Mouse (Mus musculus) forebrain, embryonic 16.5 days (tissue): Measurements from ENCODE around the gene Tbc1d17. TPM values are rescaled to one million over a fixed set of nuclear protein-coding genes. Genes with fewer than 3 reads are reported as not detected.
A peak's percentile ranks its signal among the peaks of the same experiment; 100 is the strongest.

Source experiments
- ATAC-seq: fragments of 200-750 bp; cut with Nextera tagmentation; 2 replicates; pipeline ENCODE4 v1.8.0; 2017; ENCODE audit warnings: mild to moderate bottlenecking, moderate library complexity
- H3K27ac ChIP-seq: fragments of 300-500 bp; sonication (generic); 2 replicates; pipeline ENCODE4 v1.5.1; 2014; ENCODE audit warnings: low read length, control low read depth
- H3K27me3 ChIP-seq: fragments of 300-500 bp; sonication (generic); replicated peaks from 2 replicates; pipeline ENCODE4 v1.6.1; 2014; ENCODE audit warnings: low read length; ENCODE audit not compliant: control insufficient read depth, insufficient read depth
- H3K36me3 ChIP-seq: fragments of 300-500 bp; sonication (generic); 2 replicates; pipeline ENCODE4 v1.6.1; 2014; ENCODE audit not compliant: control insufficient read depth, insufficient read depth
- H3K4me1 ChIP-seq: fragments of 300-500 bp; sonication (generic); replicated peaks from 2 replicates; pipeline ENCODE4 v1.6.1; 2014; ENCODE audit warnings: low read length; ENCODE audit not compliant: control insufficient read depth, insufficient read depth
- H3K4me2 ChIP-seq: fragments of 300-500 bp; sonication (generic); 2 replicates; pipeline ENCODE4 v1.6.1; 2014; ENCODE audit warnings: mild to moderate bottlenecking, low read length, control low read depth
- H3K4me3 ChIP-seq: fragments of 300-500 bp; sonication (generic); replicated peaks from 2 replicates; pipeline ENCODE4 v1.5.1; 2014; ENCODE audit warnings: mild to moderate bottlenecking, low read length, control low read depth
- H3K9ac ChIP-seq: fragments of 300-500 bp; sonication (generic); replicated peaks from 2 replicates; pipeline ENCODE4 v1.6.1; 2014; ENCODE audit warnings: low read depth, low read length, control low read depth
- H3K9me3 ChIP-seq: fragments of 300-500 bp; sonication (generic); 2 replicates; pipeline ENCODE4 v1.6.1; 2016; ENCODE audit warnings: low read length; ENCODE audit not compliant: control insufficient read depth
- WGBS: fragments of 180-500 bp; shearing (Covaris S2); extraction: QIAGEN DNeasy Blood & Tissue Kit; methylation state at CpG from one replicate; pipeline ENCODE4 v1.1.7; 2014; 5-methylcytosine and 5-hydroxymethylcytosine counted together
- polyA plus RNA-seq: library from polyadenylated mRNA; unstranded; fragments of >200 nt; fragmentation: Nextera tagmentation; extraction: Ambion mirVana; gene quantifications from 2 replicates; pipeline ENCODE4 v1.2.1, GENCODE M21; 2015

Gene Tbc1d17
- polyA plus RNA-seq, 1 experiment from 2014 or later = 122 TPM

DNA sequence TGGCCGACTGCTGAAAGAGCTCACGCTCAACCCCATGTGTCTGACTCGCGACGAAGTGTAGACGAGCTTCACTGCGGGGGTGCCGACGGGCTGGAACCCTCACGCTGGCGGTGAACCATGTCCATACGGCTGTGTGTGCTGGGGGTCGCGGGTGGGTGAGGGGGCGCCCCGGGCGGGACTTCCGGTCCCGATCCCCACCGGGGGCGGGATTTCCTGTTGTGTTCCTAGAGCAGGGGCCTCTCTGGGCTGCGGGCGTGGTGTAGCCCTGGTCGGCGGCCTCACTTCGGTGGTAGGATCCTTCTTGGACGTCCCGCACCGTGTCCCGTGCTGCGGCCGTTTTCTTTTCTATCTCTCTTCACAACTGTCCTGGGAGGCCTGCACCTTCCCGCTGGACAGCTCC lies 1.3 kb upstream of the Tbc1d17 start:
- H3K36me3 ChIP-seq = peaks cover 12% of the 10 kb centered on the region
- peak overlapping the region; percentile 99 for H3K27ac ChIP-seq
- H3K4me2 ChIP-seq = peak overlapping the region; percentile 73
- peaks cover 39% of the 10 kb centered on the region for H3K4me1 ChIP-seq
- peak overlapping the region; percentile 80 for H3K9ac ChIP-seq
- no peaks in the 10 kb centered on the region for H3K9me3 ChIP-seq
- H3K4me3 ChIP-seq = peak overlapping the region; percentile 71
- WGBS = 0% methylated on average over 32 of the region's 33 CpGs
- H3K27me3 ChIP-seq = no peaks in the 10 kb centered on the region
- ATAC-seq = peak; percentile 35

DNA sequence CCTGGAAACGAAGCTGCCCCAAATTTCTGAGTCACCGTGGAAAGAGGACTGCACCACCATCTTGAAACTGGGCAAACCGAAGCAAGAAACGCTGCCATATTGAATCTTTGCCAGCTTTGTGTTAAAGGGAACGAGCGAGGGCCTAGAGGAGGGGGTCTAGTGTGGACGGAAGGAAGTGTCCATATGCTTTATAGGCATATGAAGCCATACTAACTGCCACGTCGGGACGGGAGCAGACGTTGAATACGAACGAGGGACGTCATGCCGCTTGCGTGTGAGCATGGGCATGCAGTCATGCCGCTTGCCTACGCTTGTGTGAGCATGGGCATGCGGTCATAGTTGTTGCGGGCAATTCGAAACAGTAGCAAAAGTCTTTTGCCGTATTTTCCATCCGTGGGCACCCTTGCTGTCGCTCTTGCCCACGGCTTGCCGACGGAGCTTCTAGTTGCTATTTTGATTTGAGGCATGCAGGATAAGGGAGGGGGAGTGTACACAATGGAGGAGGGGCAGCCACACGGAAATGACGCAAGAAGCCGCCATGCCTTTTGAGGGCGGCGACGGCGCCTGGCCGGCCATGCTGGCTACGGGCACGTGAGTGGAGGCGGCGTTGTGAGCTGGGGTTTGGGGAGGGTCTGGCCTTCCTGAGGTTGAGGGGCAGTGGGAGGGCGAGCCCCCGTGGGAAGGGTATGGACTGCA lies 685 bp upstream of the Tbc1d17 start:
- peak overlapping the region; percentile 71 for H3K4me3 ChIP-seq
- H3K9ac ChIP-seq = peak overlapping the region; percentile 80
- H3K4me2 ChIP-seq = peak overlapping the region; percentile 73
- H3K27me3 ChIP-seq = no peaks in the 10 kb centered on the region
- peak overlapping the region; percentile 99 for H3K27ac ChIP-seq
- H3K9me3 ChIP-seq = no peaks in the 10 kb centered on the region
- H3K4me1 ChIP-seq = peaks cover 33% of the 10 kb centered on the region
- H3K36me3 ChIP-seq = peaks cover 12% of the 10 kb centered on the region
- WGBS = under 1% methylated on average over 41 of the region's 41 CpGs
- ATAC-seq = peak; percentile 71

DNA sequence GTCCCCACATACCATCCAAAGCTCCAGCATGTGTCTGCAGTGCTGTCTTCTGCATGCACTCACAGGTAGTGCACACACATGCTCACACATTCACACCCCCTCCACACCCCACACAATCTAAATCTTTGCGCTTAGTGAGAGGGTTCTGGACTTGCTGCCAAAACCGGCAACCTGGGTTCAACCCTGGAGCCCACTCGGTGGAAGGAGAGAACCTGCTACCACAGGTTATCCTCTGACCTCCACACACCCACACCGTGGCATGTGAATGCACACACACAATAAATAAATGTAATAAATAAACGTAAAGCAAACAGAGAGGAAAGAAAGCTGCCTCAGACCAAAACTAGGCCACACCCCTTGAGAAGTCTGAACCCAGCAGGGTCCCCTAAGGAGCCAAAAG lies 1.1 kb downstream of the Tbc1d17 start:
- Histone ChIP-seq H3K4me2 (peak overlapping the region; percentile 74), H3K9me3 (no peaks in the 10 kb centered on the region), H3K4me1 (peaks cover 20% of the 10 kb centered on the region), H3K27me3 (no peaks in the 10 kb centered on the region), H3K36me3 (peaks cover 18% of the 10 kb centered on the region), H3K27ac (no peak overlapping the region; the same call in 1 of the 2 replicates), H3K9ac (peak overlapping the region; percentile 53), H3K4me3 (peak overlapping the region; percentile 71)
- ATAC-seq = no peak
- WGBS = 78% methylated on average over 5 of the region's 5 CpGs

DNA sequence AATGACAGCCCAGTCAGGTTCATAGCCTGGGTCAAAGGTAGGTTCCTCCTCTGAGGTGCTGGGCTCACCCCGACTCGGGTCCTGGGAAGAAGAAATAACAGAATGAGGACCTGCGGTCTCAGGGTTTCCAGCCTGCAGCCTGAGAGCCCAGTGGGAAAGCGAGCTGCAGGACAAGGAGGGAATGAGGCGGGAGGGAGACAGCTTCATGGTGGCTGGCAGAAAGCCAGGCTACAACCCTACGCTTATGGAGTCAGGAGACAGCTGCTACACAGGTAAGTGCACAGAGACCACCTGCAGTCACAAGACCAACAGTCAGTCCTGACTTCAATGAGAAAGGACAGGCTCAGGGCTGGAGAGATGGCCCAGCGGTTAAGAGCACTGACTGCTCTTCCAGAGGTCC lies 2.1 kb downstream of the Tbc1d17 start:
- peaks cover 20% of the 10 kb centered on the region for H3K4me1 ChIP-seq
- H3K27me3 ChIP-seq = no peaks in the 10 kb centered on the region
- H3K4me3 ChIP-seq = no peak overlapping the region
- no peak overlapping the region for H3K9ac ChIP-seq
- H3K4me2 ChIP-seq = no peak overlapping the region
- 89% methylated on average over 7 of the region's 7 CpGs for WGBS
- H3K27ac ChIP-seq = no peak overlapping the region
- H3K36me3 ChIP-seq = peaks cover 23% of the 10 kb centered on the region
- no peak for ATAC-seq
- H3K9me3 ChIP-seq = no peaks in the 10 kb centered on the region

DNA sequence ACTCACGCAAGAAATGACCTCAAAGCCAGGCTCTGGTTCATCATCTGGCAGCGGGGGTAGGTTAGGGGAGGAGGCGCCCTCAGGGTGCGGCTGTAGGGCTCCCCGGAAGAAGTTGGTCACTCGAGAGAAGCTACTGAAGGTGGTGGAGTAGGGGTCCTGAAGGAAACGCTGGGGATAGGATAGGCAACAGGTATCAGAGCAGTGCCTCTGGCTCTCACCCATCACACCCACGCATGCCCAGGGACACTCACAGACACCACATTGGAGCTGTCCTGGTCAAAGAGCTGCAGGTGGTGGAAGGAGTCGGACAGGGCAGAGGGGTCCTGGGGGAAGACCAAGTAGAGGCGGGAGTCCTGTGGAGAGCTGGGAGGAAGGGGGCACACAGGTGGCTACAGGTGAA lies 3.9 kb downstream of the Tbc1d17 start:
- Histone ChIP-seq H3K4me2 (no peak overlapping the region), H3K9ac (no peak overlapping the region), H3K4me3 (no peak overlapping the region), H3K9me3 (no peaks in the 10 kb centered on the region), H3K27me3 (peaks cover 8% of the 10 kb centered on the region), H3K4me1 (peaks cover 12% of the 10 kb centered on the region), H3K27ac (no peak overlapping the region), H3K36me3 (peaks cover 23% of the 10 kb centered on the region)
- 92% methylated on average over 10 of the region's 10 CpGs for WGBS
- no peak for ATAC-seq

DNA sequence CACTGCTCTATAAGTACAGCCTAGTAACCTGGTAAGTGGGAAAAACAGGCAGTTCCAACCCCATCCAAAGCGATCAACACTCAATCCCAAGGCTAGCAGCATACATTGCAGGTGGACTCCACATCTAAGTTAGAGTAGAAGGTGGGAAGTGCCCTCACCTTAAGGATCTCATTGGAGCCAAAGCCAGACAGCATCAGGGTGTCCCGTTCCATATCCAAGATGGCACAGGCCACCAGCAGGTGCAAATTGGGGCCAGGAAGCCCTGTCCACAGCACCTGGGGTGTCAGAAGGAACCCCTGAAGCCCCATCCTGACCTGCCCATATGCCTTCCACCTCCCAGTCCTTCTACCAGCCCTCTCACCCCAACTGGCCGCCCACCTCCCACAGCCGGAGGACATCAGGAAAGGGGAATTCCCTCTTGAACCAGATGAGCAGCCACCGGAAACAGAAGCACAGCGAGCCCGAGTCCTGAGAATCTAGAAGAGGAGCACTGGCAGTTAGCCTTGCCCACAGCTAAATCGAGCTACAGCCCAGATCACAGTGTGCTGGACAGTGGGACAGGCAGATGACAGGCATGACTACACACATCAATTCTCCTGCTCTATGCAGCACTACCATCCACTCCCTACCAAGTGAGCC lies 6.9 kb downstream of the Tbc1d17 start:
- no peak for ATAC-seq
- H3K4me2 ChIP-seq = no peak overlapping the region
- H3K4me3 ChIP-seq = no peak overlapping the region
- no peak overlapping the region for H3K27ac ChIP-seq
- H3K9me3 ChIP-seq = no peaks in the 10 kb centered on the region
- WGBS = 93% methylated on average over 8 of the region's 8 CpGs
- peaks cover 11% of the 10 kb centered on the region for H3K4me1 ChIP-seq
- H3K36me3 ChIP-seq = peaks cover 23% of the 10 kb centered on the region
- no peak overlapping the region for H3K9ac ChIP-seq
- peaks cover 10% of the 10 kb centered on the region for H3K27me3 ChIP-seq

DNA sequence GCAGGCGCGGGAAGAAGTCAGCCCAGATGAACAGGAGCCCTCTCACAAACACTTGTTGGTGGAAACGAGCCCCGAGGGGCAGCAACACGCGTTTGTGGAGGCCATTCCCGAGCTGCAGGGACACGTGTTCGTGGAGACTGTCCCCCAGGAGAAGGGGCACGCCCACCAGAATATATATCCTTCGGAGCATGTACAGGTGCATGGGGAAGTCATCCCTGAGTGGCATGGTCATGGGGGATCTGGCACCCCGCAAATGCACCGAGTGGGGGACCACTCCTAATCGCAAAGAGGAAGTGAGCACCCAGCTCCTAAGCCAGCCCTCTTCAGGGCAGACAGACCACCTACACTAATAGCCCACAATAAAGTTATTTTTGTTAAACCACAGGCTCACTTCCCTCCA lies 8.5 kb downstream of the Tbc1d17 start:
- Histone ChIP-seq H3K4me3 (no peak overlapping the region), H3K4me2 (no peak overlapping the region), H3K4me1 (peaks cover 11% of the 10 kb centered on the region), H3K27ac (no peak overlapping the region), H3K9ac (no peak overlapping the region), H3K27me3 (peaks cover 10% of the 10 kb centered on the region), H3K36me3 (peaks cover 17% of the 10 kb centered on the region), H3K9me3 (no peaks in the 10 kb centered on the region)
- ATAC-seq = no peak
- 56% methylated on average over 14 of the region's 14 CpGs for WGBS

DNA sequence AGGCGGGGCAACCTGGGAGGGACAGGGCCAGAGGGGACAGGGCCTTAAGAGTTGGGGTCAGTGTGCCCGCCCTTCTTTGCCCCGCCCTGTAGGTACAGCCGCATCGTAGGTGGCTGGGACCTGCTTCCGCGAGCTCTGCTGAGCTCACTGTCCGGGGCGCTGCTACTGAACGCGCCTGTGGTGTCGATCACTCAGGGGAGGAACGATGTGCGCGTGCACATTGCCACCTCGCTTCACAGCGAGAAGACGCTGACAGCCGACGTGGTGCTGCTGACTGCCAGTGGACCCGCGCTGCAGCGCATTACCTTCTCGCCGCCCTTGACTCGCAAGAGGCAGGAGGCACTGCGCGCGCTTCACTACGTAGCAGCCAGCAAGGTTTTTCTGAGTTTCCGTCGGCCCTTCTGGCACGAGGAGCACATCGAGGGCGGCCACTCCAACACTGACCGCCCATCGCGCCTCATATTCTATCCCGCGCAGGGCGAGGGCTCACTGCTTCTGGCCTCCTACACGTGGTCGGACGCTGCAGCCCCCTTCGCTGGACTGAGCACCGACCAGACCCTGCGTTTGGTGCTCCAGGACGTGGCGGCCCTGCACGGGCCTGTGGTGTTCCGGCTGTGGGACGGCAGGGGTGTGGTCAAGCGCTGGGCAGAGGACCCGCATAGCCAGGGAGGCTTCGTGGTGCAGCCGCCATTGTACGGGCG lies 9.2 kb downstream of the Tbc1d17 start:
- H3K9me3 ChIP-seq = no peaks in the 10 kb centered on the region
- H3K9ac ChIP-seq = peak overlapping the region; percentile 47
- peak; percentile 57 for ATAC-seq
- H3K4me1 ChIP-seq = peaks cover 11% of the 10 kb centered on the region
- peaks cover 15% of the 10 kb centered on the region; the same call in 1 of the 2 replicates for H3K36me3 ChIP-seq
- H3K27me3 ChIP-seq = peaks cover 10% of the 10 kb centered on the region
- peak overlapping the region; percentile 54 for H3K4me2 ChIP-seq
- H3K27ac ChIP-seq = no peak overlapping the region
- H3K4me3 ChIP-seq = peak overlapping the region; percentile 33
- WGBS = under 1% methylated on average over 58 of the region's 58 CpGs

DNA sequence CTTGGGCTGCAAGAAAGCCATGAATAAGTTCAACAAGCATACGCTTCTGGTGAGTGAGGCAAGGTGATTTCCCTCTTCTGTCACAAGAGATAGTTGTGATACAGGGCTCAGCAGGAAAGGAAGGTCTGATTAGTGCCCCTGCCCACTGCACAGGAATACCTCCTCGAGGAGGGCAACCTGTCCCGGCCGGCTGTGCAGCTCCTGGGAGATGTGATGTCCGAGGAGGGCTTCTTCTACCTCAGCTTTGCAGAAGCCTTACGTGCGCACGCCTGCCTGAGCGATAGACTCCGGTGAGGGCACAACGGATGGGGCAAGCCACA lies 9.7 kb downstream of the Tbc1d17 start:
- H3K36me3 ChIP-seq = peaks cover 12% of the 10 kb centered on the region; the same call in 1 of the 2 replicates
- no peak for ATAC-seq
- WGBS = 26% methylated on average over 11 of the region's 11 CpGs
- peak overlapping the region; percentile 47 for H3K9ac ChIP-seq
- no peak overlapping the region for H3K27ac ChIP-seq
- peak overlapping the region; percentile 33 for H3K4me3 ChIP-seq
- no peaks in the 10 kb centered on the region for H3K9me3 ChIP-seq
- H3K4me2 ChIP-seq = peak overlapping the region; percentile 54
- H3K27me3 ChIP-seq = peaks cover 10% of the 10 kb centered on the region
- peaks cover 11% of the 10 kb centered on the region for H3K4me1 ChIP-seq
